Mouse (Mus musculus) CH12.LX (cell line): ENCODE measurements around the gene Ghrhr.

Source experiments
- BHLHE40 ChIP-seq: IDR thresholded peaks from 2 replicates; pipeline ENCODE4 v1.6.1; 2011; ENCODE audit warnings: mild to moderate bottlenecking, low read depth, low read length, improper control_type of control experiment
- CTCF ChIP-seq, 2 experiments: IDR thresholded peaks in 1 of 2; conservative IDR thresholded peaks in 1 of 2; 2 replicates each; pipeline ENCODE4 v1.5.1; 2011 to 2012; ENCODE audit warnings: low read depth in 2 of 2, low read length in 2 of 2, improper control_type of control experiment in 1 of 2, inconsistent platforms in 1 of 2, mild to moderate bottlenecking in 1 of 2, moderate library complexity in 1 of 2

DNA sequence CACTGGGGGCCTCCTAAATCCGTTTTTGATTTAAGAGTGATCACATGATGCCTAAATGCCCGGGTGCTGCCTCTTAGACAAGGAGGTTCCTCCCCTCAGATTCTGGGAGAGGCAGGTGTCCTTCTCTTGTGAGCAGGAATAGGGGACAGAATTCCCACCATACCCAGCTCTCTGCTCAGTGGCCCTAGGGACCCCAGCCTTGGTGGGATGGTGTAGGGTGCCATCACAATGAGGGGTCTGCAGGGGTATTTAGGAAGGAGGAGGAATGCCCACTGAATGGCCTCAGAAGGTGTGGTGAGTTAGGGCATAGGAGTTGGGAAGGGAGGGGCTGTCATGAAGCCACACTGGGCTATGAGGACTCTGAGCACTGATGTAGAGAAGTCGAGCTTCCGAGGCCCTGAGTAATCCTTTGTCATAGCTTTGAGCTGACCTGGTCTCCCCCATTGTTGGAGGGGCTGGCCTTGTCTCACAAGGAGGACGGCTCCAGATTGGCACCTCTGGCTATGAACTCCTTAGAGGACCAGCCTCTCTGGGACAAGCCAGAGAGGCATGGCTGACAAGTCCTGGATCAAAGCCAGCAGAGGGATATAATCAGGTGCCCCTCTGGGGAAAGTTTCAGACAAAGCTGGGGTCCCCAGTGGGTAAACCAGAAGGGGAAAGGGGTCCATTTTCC, 43.9 kb upstream of the Ghrhr start:
- TF ChIP-seq CTCF (conservative IDR thresholded peaks at IDR 0.05 in 1 of 2, IDR thresholded peaks at IDR 0.05 in 1 of 2; ENCODE audit: low read depth in 2 of 2, low read length in 2 of 2), result no peak
- TF ChIP-seq BHLHE40, result no peak
